Mouse (Mus musculus): ENCODE results near the gene Gm36028. TPM values are rescaled to one million over a fixed set of nuclear protein-coding genes. Genes with fewer than 3 reads are reported as not detected.

The Gm36028 gene
- total RNA-seq, 2 experiments from 2014 or later, result not detected

DNA sequence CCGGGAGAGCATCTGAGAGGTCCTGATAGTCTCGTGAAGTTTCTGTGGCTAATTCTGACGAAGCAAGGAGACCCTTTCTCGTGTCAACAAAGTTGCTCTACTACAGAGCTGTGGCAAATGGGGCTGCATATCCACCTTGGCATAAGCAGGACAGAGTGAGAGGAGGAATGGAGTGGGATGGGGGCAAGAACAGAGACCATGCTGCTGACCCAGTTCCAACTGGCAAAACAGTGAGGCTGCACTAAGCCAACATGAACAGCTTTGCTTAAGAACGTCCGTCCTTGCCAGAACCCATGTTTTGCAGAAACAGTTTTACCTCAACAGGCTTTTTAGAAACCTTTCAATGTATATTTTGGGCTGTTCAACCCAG is 51.3 kb downstream of the Gm36028 start:
- peak; percentile 38 to 47 for DNase-seq (ENCODE audit: low spot score in 2 of 2)

DNA sequence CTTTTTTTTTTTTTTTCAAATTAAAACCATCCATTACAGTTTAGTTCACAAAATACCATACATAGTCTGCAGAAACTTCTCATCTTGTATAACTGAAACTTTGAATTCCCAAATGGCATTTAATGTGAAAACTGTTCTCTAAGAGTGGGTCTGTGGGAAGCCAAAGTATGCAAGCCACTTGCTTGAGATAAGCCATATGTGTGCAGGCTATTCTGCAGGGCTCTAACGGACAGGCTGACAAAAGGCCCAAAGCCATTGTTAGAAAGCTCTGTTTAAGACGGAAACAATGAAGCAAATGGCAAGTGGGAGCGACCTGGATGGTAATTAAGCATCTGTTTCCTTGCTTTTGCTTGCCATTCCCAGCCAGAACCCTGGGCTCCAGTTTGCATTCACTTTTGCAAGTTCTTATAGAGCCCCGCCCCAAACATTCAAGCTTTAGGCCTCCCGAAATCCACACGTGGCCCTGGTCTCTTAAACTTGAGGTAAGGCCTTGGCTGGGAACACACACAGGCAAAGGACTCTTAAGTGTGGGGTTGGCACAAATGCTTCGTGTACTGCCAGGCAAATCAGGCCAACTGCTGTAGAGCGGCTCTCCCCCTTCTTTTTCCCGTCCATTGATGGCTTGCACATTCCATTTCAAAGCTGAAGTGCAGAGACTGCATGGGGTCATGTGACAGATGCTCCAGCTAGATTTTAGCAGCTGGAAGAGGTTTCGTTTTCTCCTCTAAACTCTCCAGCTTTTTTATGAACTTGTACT is 51.9 kb downstream of the Gm36028 start:
- DNase-seq (ENCODE audit: low spot score in 2 of 2), result peak in 1 of 2 experiments; percentile 28

DNA sequence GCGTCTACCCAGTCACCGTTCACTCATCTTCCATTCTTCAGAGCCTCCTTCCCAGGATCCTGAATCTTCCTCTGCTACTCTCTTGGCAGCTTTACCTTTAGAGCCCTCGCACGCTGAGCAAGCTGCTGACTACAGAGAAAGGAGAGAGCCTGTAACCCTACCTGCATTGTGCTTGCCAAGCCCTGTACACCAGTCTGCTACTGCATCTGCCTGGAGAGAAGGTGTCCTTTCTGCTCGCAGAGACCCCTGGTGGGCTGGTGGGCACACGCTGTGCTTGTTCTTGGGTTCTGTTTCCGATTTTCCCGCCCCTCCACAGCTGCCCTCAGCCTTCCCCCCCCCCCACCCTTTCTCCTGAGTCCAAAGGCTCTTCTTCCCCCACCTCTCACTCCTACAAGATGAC is 53.7 kb downstream of the Gm36028 start:
- no peak for DNase-seq (ENCODE audit: low spot score in 2 of 2)

- peak in 1 of 2 experiments; percentile 6 for DNase-seq (ENCODE audit: low spot score in 2 of 2)
Measured at GRCm38 (mm10) chr16:37805746-37806495, 55.0 kb downstream of the Gm36028 start.

DNA sequence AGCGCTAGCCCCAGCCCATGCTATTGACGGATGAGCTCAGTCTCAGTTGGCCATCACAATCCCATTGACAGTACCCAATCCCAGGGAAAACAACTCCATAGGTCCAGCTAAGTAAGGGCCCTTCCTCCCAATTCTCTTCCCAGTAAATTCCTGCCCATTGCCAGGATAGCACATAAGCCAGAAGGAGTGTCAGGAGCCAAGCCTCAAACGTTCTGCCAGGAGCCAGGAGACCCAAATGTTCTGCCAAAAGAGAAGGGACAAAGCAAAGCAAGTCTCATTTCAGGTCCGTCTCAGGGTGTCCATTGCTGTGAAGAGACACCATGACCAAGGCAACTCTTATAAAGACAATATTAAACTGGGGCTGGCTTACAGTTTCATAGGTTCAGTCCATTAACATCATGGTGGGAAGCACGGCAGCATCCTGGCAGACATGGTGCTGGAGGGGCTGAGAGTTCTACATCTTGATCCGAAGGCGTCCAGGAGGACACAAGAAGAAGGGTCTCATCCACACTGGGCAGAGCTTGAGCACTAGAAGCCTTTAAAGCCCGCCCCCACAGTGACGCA is 57.5 kb downstream of the Gm36028 start:
- no peak for DNase-seq (ENCODE audit: low spot score in 2 of 2)

- DNase-seq (ENCODE audit: low spot score in 2 of 2), result no peak
Measured at GRCm38 (mm10) chr16:37802686-37803295, 58.2 kb downstream of the Gm36028 start.

GRCm38 (mm10) chr16:37801097-37801496 is 59.8 kb downstream of the Gm36028 start:
- no peak for DNase-seq (ENCODE audit: low spot score in 2 of 2)

Other genes starting within 250 kb of the Gm36028 start
- gene Ndufb4, start 206.7 kb downstream of the Gm36028 start, total RNA-seq (2021), result 10 to 100 TPM; 52.8 to 88.1 TPM
- gene Fstl1, start 84.3 kb downstream of the Gm36028 start, total RNA-seq (2021), result 10 to 100 TPM; 74.6 to 75.2 TPM
- 100 to 1,000 TPM; 122 to 134 TPM for gene Lrrc58, start 7.2 kb upstream of the Gm36028 start, total RNA-seq (2021)
- gene Gpr156, start 55.4 kb upstream of the Gm36028 start, total RNA-seq (2021), result 1 to 10 TPM; 1.4 to 1.5 TPM
- 100 to 1,000 TPM; 219 to 238 TPM for gene Gsk3b, start 227.9 kb upstream of the Gm36028 start, total RNA-seq (2021)

Measured in layer of hippocampus, postnatal 10 days (tissue).